Mouse (Mus musculus): ENCODE measurements around the gene Trmt61a. TPM values are rescaled to one million over a fixed set of nuclear protein-coding genes. Genes with fewer than 3 reads are reported as not detected.
"Not testable (repeated sequence)": the region's sequence is repeated elsewhere in the genome, so short reads cannot be mapped to it uniquely, and the experiment has no call there.

Gene Trmt61a
- 5.5 and 6.0 TPM in 2 replicates for polyA plus RNA-seq (2014; fragmentation: Nextera tagmentation; extraction: Ambion mirVana)

DNA sequence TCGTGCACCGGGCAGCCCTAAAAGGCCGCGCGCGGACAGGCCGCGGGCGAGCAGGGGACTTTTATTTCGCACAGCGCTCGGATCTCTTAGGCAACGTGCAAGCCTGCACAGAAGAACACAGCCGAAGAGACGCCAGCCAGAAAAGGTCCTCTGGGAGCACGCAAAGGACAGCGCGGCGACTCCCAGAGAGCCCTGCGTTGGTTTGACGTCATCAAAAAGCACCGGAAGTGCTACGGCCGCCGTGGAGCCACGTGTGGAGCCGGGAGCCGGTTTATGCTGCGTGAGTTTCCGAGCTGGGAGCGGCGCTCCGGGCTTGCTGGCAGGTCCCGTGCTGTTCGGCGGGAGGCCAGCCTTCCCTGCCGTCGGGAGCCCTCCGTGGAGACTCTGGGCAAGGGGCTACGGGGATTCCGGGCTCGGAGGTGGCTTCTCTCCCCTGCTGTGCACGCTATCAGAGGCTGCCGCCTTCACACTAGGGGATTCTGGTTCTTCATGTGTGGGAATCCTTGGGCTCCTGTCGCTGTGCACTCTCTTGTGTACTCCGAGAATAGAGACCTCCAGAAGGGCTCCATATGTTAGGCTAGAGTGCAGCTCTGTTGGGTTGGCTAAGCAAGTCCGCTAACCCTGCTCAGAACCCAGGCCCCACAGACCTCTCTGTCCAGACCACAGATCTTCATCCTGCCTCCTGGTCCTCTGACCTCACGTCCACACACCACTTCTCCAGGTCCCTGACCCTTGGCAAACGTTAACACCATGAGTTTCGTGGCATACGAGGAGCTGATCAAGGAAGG is at the start of gene Trmt61a:
Gene Trmt61a (plus strand): TSS at position 224 of the 788 bp plus-strand sequence.
- H3K9me3 ChIP-seq (ENCODE audit: control insufficient read depth, low read length), result no peaks in the 10 kb centered on the region
- peak; percentile 85 for ATAC-seq (ENCODE audit: low FRiP score)
- H3K27me3 ChIP-seq (ENCODE audit: control insufficient read depth, insufficient read depth, low read length), result peaks cover 6% of the 10 kb centered on the region
- peak within 1 kb of the TSS; percentile 81 for H3K9ac ChIP-seq (ENCODE audit: low read length)
- WGBS, result under 1% methylated on average over 51 of the region's 51 CpGs
- peak within 1 kb of the TSS; percentile 67 for H3K4me2 ChIP-seq
- peak; percentile 100 for DNase-seq (ENCODE audit: low spot score, missing footprints)
- peaks cover 7% of the 10 kb centered on the region; the same call in 1 of the 2 replicates for H3K36me3 ChIP-seq (ENCODE audit: control insufficient read depth, insufficient read depth, low read length)
- peak within 1 kb of the TSS; percentile 95 for H3K27ac ChIP-seq (ENCODE audit: low read depth, low read length)
- H3K4me1 ChIP-seq (ENCODE audit: control insufficient read depth, insufficient read depth, low read length), result peaks cover 17% of the 10 kb centered on the region
- peak within 1 kb of the TSS; percentile 88 for H3K4me3 ChIP-seq (ENCODE audit: low read depth, low read length)

DNA sequence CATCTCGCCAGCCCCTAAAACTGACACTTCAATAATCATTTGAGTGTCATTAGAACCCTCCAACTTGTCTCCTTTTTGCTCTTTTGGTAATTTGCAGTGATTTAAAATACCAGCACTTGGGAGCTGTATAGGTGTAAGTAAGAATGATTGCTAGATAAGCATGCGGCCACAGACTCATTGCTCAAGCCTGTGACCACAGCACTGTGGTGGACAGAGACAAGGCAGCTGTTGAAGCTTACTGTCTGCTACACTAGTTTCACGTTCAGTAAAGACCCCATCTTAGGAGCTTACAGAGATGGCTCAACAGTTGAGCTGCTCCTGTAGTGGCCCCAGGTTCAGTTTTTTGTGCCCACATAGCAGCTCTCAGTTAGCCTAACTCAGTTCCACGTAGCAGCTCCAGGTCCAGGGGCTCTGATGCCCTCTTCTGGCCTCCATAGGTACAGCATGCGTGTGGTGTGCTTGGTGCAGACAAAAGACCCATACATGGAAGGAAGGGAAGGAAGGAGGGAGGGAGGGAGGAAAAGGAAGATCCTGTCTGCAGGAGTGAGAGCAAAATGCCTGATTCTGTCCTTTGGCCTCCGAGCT is 29.8 kb upstream of the Trmt61a start:
- DNase-seq (ENCODE audit: low spot score, missing footprints) (peak; percentile 95), ATAC-seq (ENCODE audit: low FRiP score) (peak; percentile 73)
- H3K4me3 ChIP-seq (ENCODE audit: low read depth, low read length), result no peak overlapping the region
- H3K9me3 ChIP-seq (ENCODE audit: control insufficient read depth, low read length), result no peaks in the 10 kb centered on the region
- no peaks in the 10 kb centered on the region for H3K4me1 ChIP-seq (ENCODE audit: control insufficient read depth, insufficient read depth, low read length)
- H3K9ac ChIP-seq (ENCODE audit: low read length), result no peak overlapping the region
- WGBS, result 62% methylated on average over 6 of the region's 6 CpGs
- no peaks in the 10 kb centered on the region for H3K27me3 ChIP-seq (ENCODE audit: control insufficient read depth, insufficient read depth, low read length)
- no peak overlapping the region for H3K27ac ChIP-seq (ENCODE audit: low read depth, low read length)
- no peak overlapping the region for H3K4me2 ChIP-seq
- H3K36me3 ChIP-seq (ENCODE audit: control insufficient read depth, insufficient read depth, low read length), result peaks cover 14% of the 10 kb centered on the region

DNA sequence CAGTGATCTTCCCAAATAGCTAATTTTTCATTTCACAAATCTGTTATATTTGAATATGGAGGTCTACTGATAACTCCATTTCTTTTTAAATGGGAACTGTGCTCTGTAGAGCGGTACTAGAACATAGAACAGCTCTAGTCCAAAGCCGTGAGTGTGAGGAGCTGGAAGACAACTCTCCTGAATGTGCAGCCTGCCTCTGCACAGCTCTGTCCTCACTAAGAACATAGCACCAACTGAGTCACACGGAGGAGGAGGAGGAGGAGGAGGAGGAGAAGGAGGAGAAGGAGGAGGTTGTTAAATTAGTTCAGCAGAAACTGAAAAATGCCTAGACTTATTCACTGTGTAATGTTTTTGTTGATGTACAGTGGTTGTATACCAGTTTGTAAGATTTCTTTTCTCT is 25.0 kb upstream of the Trmt61a start:
- ATAC-seq (ENCODE audit: low FRiP score), result no peak
- Histone ChIP-seq H3K4me3 (ENCODE audit: low read depth, low read length) (no peak overlapping the region), H3K9me3 (ENCODE audit: control insufficient read depth, low read length) (no peaks in the 10 kb centered on the region), H3K36me3 (ENCODE audit: control insufficient read depth, insufficient read depth, low read length) (peaks cover 23% of the 10 kb centered on the region), H3K27ac (ENCODE audit: low read depth, low read length) (no peak overlapping the region), H3K9ac (ENCODE audit: low read length) (no peak overlapping the region), H3K27me3 (ENCODE audit: control insufficient read depth, insufficient read depth, low read length) (no peaks in the 10 kb centered on the region), H3K4me2 (no peak overlapping the region), H3K4me1 (ENCODE audit: control insufficient read depth, insufficient read depth, low read length) (no peaks in the 10 kb centered on the region)
- 90% methylated on average over 3 of the region's 3 CpGs for WGBS
- no peak for DNase-seq (ENCODE audit: low spot score, missing footprints)

- 37% methylated on average over 3 of the region's 3 CpGs for WGBS
- peak; percentile 96 for DNase-seq (ENCODE audit: low spot score, missing footprints)
- Histone ChIP-seq H3K4me2 (no peak overlapping the region), H3K36me3 (ENCODE audit: control insufficient read depth, insufficient read depth, low read length) (peaks cover 23% of the 10 kb centered on the region), H3K27me3 (ENCODE audit: control insufficient read depth, insufficient read depth, low read length) (no peaks in the 10 kb centered on the region), H3K4me3 (ENCODE audit: low read depth, low read length) (no peak overlapping the region), H3K4me1 (ENCODE audit: control insufficient read depth, insufficient read depth, low read length) (no peaks in the 10 kb centered on the region), H3K27ac (ENCODE audit: low read depth, low read length) (no peak overlapping the region), H3K9ac (ENCODE audit: low read length) (no peak overlapping the region), H3K9me3 (ENCODE audit: control insufficient read depth, low read length) (no peaks in the 10 kb centered on the region)
- ATAC-seq (ENCODE audit: low FRiP score), result peak; percentile 59; the same call in 1 of the 2 replicates
Observed at GRCm38 (mm10) chr12:111653434-111653833, 24.5 kb upstream of the Trmt61a start.

DNA sequence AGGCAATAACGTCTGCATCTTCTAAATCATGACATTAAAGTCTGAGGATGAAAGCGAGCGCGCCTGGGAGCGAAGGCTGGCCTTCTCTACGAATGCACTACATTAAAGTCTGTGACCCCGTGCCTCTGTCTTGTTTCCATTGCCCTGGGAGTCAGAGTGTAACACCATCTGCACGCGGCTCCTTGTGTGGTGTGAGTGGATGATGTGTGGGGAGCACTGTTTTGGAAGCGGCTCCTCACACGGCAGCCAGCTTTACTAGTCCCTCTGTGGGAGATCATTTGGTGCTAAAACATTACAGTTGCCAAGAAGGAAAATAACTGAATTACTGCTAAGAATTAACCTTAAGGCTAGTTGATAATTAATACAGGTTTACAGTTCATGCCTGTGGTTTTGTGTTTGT is 22.2 kb upstream of the Trmt61a start:
- Histone ChIP-seq H3K9me3 (ENCODE audit: control insufficient read depth, low read length) (no peaks in the 10 kb centered on the region), H3K27ac (ENCODE audit: low read depth, low read length) (no peak overlapping the region), H3K36me3 (ENCODE audit: control insufficient read depth, insufficient read depth, low read length) (peaks cover 18% of the 10 kb centered on the region), H3K4me3 (ENCODE audit: low read depth, low read length) (no peak overlapping the region), H3K4me1 (ENCODE audit: control insufficient read depth, insufficient read depth, low read length) (no peaks in the 10 kb centered on the region), H3K27me3 (ENCODE audit: control insufficient read depth, insufficient read depth, low read length) (no peaks in the 10 kb centered on the region), H3K4me2 (no peak overlapping the region), H3K9ac (ENCODE audit: low read length) (no peak overlapping the region)
- ATAC-seq (ENCODE audit: low FRiP score) (no peak), DNase-seq (ENCODE audit: low spot score, missing footprints) (no peak)
- WGBS, result 91% methylated on average over 11 of the region's 11 CpGs

GRCm38 (mm10) chr12:111659331-111659730 is 18.6 kb upstream of the Trmt61a start:
- H3K9ac ChIP-seq (ENCODE audit: low read length), result no peak overlapping the region
- no peak overlapping the region for H3K4me2 ChIP-seq
- DNase-seq (ENCODE audit: low spot score, missing footprints) (no peak), ATAC-seq (ENCODE audit: low FRiP score) (no peak)
- no peaks in the 10 kb centered on the region for H3K27me3 ChIP-seq (ENCODE audit: control insufficient read depth, insufficient read depth, low read length)
- 96% methylated on average over 4 of the region's 4 CpGs for WGBS
- H3K27ac ChIP-seq (ENCODE audit: low read depth, low read length), result no peak overlapping the region
- H3K36me3 ChIP-seq (ENCODE audit: control insufficient read depth, insufficient read depth, low read length), result peaks cover 18% of the 10 kb centered on the region
- no peaks in the 10 kb centered on the region for H3K9me3 ChIP-seq (ENCODE audit: control insufficient read depth, low read length)
- no peak overlapping the region for H3K4me3 ChIP-seq (ENCODE audit: low read depth, low read length)
- H3K4me1 ChIP-seq (ENCODE audit: control insufficient read depth, insufficient read depth, low read length), result peaks cover 9% of the 10 kb centered on the region

DNA sequence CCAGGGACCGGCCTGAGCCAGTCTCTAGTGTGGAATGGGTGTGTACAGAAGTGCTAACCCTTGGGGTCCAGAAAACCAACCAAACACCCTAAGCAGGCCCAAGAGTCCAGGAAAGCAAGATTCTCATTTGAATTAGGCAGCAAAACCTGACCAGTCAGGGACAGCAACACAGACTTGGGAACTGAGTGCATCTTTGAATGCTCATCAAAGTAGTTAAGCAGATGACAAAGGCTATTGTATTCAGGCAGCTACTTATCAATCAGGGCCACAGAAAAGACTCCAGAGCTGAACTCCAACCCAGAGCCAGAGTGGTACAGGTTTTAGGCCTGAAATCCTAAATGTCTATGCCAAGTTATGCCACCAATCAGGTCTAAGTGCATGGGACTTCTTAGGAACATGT is 17.3 kb upstream of the Trmt61a start:
- Histone ChIP-seq H3K4me1 (ENCODE audit: control insufficient read depth, insufficient read depth, low read length) (peaks cover 9% of the 10 kb centered on the region), H3K36me3 (ENCODE audit: control insufficient read depth, insufficient read depth, low read length) (peaks cover 14% of the 10 kb centered on the region), H3K9me3 (ENCODE audit: control insufficient read depth, low read length) (no peaks in the 10 kb centered on the region), H3K27me3 (ENCODE audit: control insufficient read depth, insufficient read depth, low read length) (no peaks in the 10 kb centered on the region), H3K27ac (ENCODE audit: low read depth, low read length) (no peak overlapping the region), H3K4me3 (ENCODE audit: low read depth, low read length) (no peak overlapping the region), H3K9ac (ENCODE audit: low read length) (no peak overlapping the region), H3K4me2 (no peak overlapping the region)
- WGBS, result 95% methylated on average over 1 of the region's 1 CpGs
- DNase-seq (ENCODE audit: low spot score, missing footprints) (no peak), ATAC-seq (ENCODE audit: low FRiP score) (no peak)

GRCm38 (mm10) chr12:111661554-111661953 is 16.4 kb upstream of the Trmt61a start:
- 94% methylated on average over 11 of the region's 11 CpGs for WGBS
- ATAC-seq (ENCODE audit: low FRiP score); H3K36me3 ChIP-seq (ENCODE audit: control insufficient read depth, insufficient read depth, low read length); H3K9ac ChIP-seq (ENCODE audit: low read length); H3K4me1 ChIP-seq (ENCODE audit: control insufficient read depth, insufficient read depth, low read length); H3K4me3 ChIP-seq (ENCODE audit: low read depth, low read length); H3K9me3 ChIP-seq (ENCODE audit: control insufficient read depth, low read length); H3K27me3 ChIP-seq (ENCODE audit: control insufficient read depth, insufficient read depth, low read length); H3K4me2 ChIP-seq; DNase-seq (ENCODE audit: low spot score, missing footprints); H3K27ac ChIP-seq (ENCODE audit: low read depth, low read length): not testable (repeated sequence)
